Mouse (Mus musculus) MEL (cell line): ENCODE measurements around the gene Atp1a2.
A peak's percentile ranks its signal among the peaks of the same experiment; 100 is the strongest.

ENCODE experiments used
- CTCF ChIP-seq, 3 experiments: IDR thresholded peaks in 2 of 3; conservative IDR thresholded peaks in 1 of 3; 2 replicates each; pipeline ENCODE4 v1.5.1; 2011 to 2012; ENCODE audit warnings: low read length in 3 of 3, low read depth in 2 of 3, mild to moderate bottlenecking in 2 of 3, improper control_type of control experiment in 1 of 3, inconsistent platforms in 1 of 3, mixed read lengths in 1 of 3, moderate library complexity in 1 of 3; ENCODE audit not compliant: control insufficient read depth in 1 of 3, insufficient read depth in 1 of 3, poor library complexity in 1 of 3, severe bottlenecking in 1 of 3
- E2F4 ChIP-seq: IDR thresholded peaks from 2 replicates; pipeline ENCODE4 v1.6.1; 2011; ENCODE audit warnings: low read depth, low read length, improper control_type of control experiment, borderline replicate concordance
- GABPA ChIP-seq: IDR thresholded peaks from 2 replicates; pipeline ENCODE4 v1.6.1; 2012; ENCODE audit warnings: low read depth, mild to moderate bottlenecking, inconsistent platforms, low read length, improper control_type of control experiment, moderate library complexity
- GATA1 ChIP-seq: IDR thresholded peaks from 2 replicates; pipeline ENCODE4 v1.6.1; 2011; ENCODE audit warnings: low read depth, low read length, improper control_type of control experiment
- POLR2AphosphoS2 ChIP-seq: IDR thresholded peaks from 2 replicates; pipeline ENCODE4 v1.6.1; 2011; ENCODE audit warnings: low read length, improper control_type of control experiment
- ZNF384 ChIP-seq: IDR thresholded peaks from 2 replicates; pipeline ENCODE4 v1.6.1; 2012; ENCODE audit warnings: low read depth, mild to moderate bottlenecking, inconsistent platforms, low read length, improper control_type of control experiment

DNA sequence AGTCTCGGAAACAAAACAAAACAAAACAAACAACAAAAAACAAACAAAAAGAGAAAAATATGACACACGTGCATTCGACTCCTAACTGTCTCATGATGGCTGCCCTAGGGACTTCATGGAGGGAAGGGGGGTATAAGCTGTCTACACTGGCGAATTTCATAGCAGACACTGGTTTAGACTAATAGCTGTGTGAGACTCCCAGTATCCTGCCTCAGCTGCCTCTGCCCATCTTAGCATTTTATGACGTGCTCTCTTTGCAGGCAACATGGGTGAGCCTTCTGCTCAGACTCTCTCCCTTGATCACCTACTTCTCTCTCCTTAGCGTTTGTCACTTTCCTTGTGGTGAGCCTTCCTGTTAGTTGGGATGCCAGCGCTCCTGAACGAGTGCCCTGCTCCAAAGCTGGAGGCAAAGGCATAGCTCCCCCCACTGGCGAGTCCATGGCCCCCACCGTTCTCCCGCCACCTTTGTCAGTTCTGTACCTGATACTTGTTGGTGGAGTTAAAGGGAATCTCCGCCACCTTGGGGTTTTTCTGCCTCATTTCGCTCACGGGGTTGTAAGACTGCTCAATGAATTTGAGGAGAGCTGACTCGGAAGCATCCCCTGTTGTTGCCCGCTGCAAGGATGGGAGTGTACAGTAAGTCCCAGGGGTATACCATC is 54.2 kb downstream of the Atp1a2 start:
- TF ChIP-seq ZNF384 (no peak), E2F4 (no peak), GATA1 (no peak), CTCF (IDR thresholded peaks at IDR 0.05 in 2 of 3, conservative IDR thresholded peaks at IDR 0.05 in 1 of 3; ENCODE audit: control insufficient read depth in 1 of 3, insufficient read depth in 1 of 3, low read depth in 2 of 3, low read length in 3 of 3, poor library complexity in 1 of 3, severe bottlenecking in 1 of 3) (peak in 1 of 3 experiments; percentile 14; a peak in 1 of 6 replicates), GABPA (no peak), POLR2AphosphoS2 (no peak)
